Mouse (Mus musculus): ENCODE measurements around the gene Gm20388. TPM values are rescaled to one million over a fixed set of nuclear protein-coding genes. Genes with fewer than 3 reads are reported as not detected.

Gene Gm20388
- total RNA-seq, 1 experiment = 27.0 TPM

DNA sequence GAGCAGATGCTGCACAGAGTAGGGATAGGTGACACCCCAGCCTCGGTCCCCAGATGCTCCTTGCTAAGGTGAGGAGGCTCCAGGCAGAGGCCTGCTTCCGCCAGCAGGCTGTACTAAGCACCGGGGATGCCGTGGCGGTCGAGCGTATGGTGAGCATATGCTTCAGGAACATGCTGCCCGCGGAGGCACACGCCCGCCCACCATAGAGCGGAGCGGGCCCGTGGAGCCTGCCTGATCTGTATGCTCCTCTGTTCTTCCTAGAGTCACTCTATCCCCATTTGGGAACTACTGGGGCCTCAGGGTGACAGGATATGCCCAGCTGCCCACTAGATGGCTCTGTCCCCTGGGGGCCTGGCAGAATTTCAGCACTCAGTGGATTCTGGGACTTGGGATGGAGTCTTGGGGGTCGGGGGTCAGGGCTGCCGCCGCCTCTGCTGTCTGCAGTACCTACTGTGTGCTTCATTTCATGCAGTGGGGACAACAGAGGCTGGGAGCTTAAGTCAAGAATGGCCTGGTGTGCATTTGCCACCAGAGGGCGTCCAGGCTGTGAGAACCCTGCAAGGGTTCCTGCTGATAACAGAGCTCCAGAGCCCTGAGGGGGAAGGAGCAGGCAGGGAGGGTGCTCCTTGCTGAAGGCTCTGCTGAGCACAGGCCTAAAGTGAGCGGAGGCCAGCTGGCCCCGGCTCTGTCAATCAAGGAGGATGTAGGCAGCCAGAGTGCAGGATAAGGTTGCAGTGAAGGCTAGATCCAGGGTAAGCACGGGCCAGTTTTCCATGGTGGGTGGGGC is 377.7 kb downstream of the Gm20388 start:
- no peak overlapping the region for H3K27ac ChIP-seq (ENCODE audit: insufficient read depth, low read depth, low read length, poor library complexity, severe bottlenecking)
- in situ Hi-C loops (cut with MboI; ENCODE audit: low sequenced_read_pairs in 2 of 2, unreplicated experiment in 2 of 2) = no loop called here
- DNase-seq (ENCODE audit: low read depth, low spot score) = peak; percentile 86
- H3K4me3 ChIP-seq (ENCODE audit: insufficient read depth in 1 of 2, low read depth in 1 of 2, low read length in 2 of 2, poor library complexity in 1 of 2, severe bottlenecking in 1 of 2) = peak overlapping the region in 1 of 2 experiments; percentile 56; a peak in 2 of 4 replicates
- H3K4me1 ChIP-seq (ENCODE audit: control insufficient read depth in 2 of 2, insufficient read depth in 2 of 2, low read length in 2 of 2, poor library complexity in 1 of 2) = peaks cover 0 to 19% of the 10 kb centered on the region in 2 experiments; a peak in 1 of 4 replicates
- no peaks in the 10 kb centered on the region for H3K36me3 ChIP-seq (ENCODE audit: control insufficient read depth, insufficient read depth, low read length, poor library complexity, severe bottlenecking)
- H3K9ac ChIP-seq (ENCODE audit: insufficient read depth, low read depth, low read length, poor library complexity, severe bottlenecking) = peak overlapping the region; percentile 24
- TF ChIP-seq ZNF384 (IDR thresholded peaks at IDR 0.05; ENCODE audit: low read depth, low read length) = no peak
- no peak for TF ChIP-seq ZC3H11A (IDR thresholded peaks at IDR 0.05; ENCODE audit: borderline replicate concordance, low read depth, low read length)
- TF ChIP-seq CHD2 (IDR thresholded peaks at IDR 0.05; ENCODE audit: low read depth, low read length) = no peak
- no peak for TF ChIP-seq MAFK (IDR thresholded peaks at IDR 0.05; ENCODE audit: insufficient read depth, low read depth, low read length)
- no peak for TF ChIP-seq HCFC1 (IDR thresholded peaks at IDR 0.05; ENCODE audit: borderline replicate concordance, insufficient read depth, low read length)
- no peaks in the 10 kb centered on the region for H3K9me3 ChIP-seq (ENCODE audit: control insufficient read depth, insufficient read depth, low read depth, low read length)

- Histone ChIP-seq H3K4me3 (ENCODE audit: insufficient read depth in 1 of 2, low read depth in 1 of 2, low read length in 2 of 2, poor library complexity in 1 of 2, severe bottlenecking in 1 of 2) (no peak overlapping the region), H3K4me1 (ENCODE audit: control insufficient read depth in 2 of 2, insufficient read depth in 2 of 2, low read length in 2 of 2, poor library complexity in 1 of 2) (peaks cover 0 to 19% of the 10 kb centered on the region in 2 experiments; a peak in 1 of 4 replicates), H3K27ac (ENCODE audit: insufficient read depth, low read depth, low read length, poor library complexity, severe bottlenecking) (no peak overlapping the region), H3K9ac (ENCODE audit: insufficient read depth, low read depth, low read length, poor library complexity, severe bottlenecking) (no peak overlapping the region), H3K36me3 (ENCODE audit: control insufficient read depth, insufficient read depth, low read length, poor library complexity, severe bottlenecking) (no peaks in the 10 kb centered on the region), H3K9me3 (ENCODE audit: control insufficient read depth, insufficient read depth, low read depth, low read length) (no peaks in the 10 kb centered on the region)
- DNase-seq (ENCODE audit: low read depth, low spot score) = no peak
- no peak for TF ChIP-seq HCFC1 (IDR thresholded peaks at IDR 0.05; ENCODE audit: borderline replicate concordance, insufficient read depth, low read length)
- no peak for TF ChIP-seq ZNF384 (IDR thresholded peaks at IDR 0.05; ENCODE audit: low read depth, low read length)
- TF ChIP-seq MAFK (IDR thresholded peaks at IDR 0.05; ENCODE audit: insufficient read depth, low read depth, low read length) = no peak
- in situ Hi-C loops (cut with MboI; ENCODE audit: low sequenced_read_pairs in 2 of 2, unreplicated experiment in 2 of 2) = no loop called here
These were observed 378.6 kb downstream of the Gm20388 start for GRCm38 (mm10) chr8:120289191-120289590.

DNA sequence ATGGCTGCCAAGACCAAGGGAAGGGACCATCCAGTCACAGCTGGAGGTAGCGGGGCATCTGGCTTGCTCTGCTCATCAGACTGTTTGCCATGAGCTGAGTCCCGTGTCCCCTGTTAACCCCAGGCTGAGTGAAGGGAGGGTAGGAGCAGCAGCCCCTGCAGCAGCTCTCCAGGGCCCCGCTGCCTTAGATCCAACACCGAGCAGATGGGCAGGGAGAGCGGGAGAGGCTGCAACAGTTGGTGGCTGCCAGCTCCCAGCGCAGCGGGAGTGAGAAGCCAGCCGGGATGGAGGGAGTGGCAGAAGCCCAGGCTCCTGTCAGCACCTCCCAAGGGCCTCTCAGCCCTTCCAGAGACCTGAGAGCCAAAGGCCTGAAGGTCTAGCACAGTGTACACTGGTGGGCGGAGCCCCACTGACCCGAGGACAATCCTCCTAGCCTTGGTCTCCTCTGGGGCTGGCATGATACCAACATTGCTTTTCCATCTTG is 379.1 kb downstream of the Gm20388 start:
- no peak for DNase-seq (ENCODE audit: low read depth, low spot score)
- Histone ChIP-seq H3K27ac (ENCODE audit: insufficient read depth, low read depth, low read length, poor library complexity, severe bottlenecking) (no peak overlapping the region), H3K9me3 (ENCODE audit: control insufficient read depth, insufficient read depth, low read depth, low read length) (no peaks in the 10 kb centered on the region), H3K9ac (ENCODE audit: insufficient read depth, low read depth, low read length, poor library complexity, severe bottlenecking) (no peak overlapping the region), H3K36me3 (ENCODE audit: control insufficient read depth, insufficient read depth, low read length, poor library complexity, severe bottlenecking) (no peaks in the 10 kb centered on the region), H3K4me3 (ENCODE audit: insufficient read depth in 1 of 2, low read depth in 1 of 2, low read length in 2 of 2, poor library complexity in 1 of 2, severe bottlenecking in 1 of 2) (no peak overlapping the region), H3K4me1 (ENCODE audit: control insufficient read depth in 2 of 2, insufficient read depth in 2 of 2, low read length in 2 of 2, poor library complexity in 1 of 2) (peaks cover 0 to 19% of the 10 kb centered on the region in 2 experiments; a peak in 1 of 4 replicates)
- TF ChIP-seq ZNF384 (IDR thresholded peaks at IDR 0.05; ENCODE audit: low read depth, low read length) = no peak
- TF ChIP-seq CHD2 (IDR thresholded peaks at IDR 0.05; ENCODE audit: low read depth, low read length) = no peak
- no peak for TF ChIP-seq MAFK (IDR thresholded peaks at IDR 0.05; ENCODE audit: insufficient read depth, low read depth, low read length)
- no peak for TF ChIP-seq HCFC1 (IDR thresholded peaks at IDR 0.05; ENCODE audit: borderline replicate concordance, insufficient read depth, low read length)
- TF ChIP-seq ZC3H11A (IDR thresholded peaks at IDR 0.05; ENCODE audit: borderline replicate concordance, low read depth, low read length) = no peak
- in situ Hi-C loops (cut with MboI; ENCODE audit: low sequenced_read_pairs in 2 of 2, unreplicated experiment in 2 of 2) = no loop called here

DNA sequence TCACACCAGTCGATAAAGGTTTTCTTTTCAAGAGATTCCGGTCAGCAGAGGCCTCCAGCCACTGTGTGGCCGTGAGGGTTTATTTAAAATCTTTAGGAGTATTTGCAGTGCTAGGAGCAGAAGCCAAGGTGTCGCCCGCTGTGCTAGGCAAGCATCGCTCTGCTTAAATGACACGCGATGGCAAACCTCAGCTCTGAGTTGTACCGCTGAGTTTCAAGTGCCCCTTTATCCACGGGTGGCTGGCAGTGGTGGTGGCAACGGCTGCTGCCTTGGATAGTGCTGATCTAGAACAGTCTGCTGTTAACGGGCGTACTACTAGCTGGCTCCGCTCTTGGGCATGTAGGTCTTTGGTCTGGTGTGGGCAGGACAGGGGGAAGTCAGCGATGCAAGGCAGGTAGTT is 380.0 kb downstream of the Gm20388 start:
- DNase-seq (ENCODE audit: low read depth, low spot score) = no peak
- H3K4me3 ChIP-seq (ENCODE audit: insufficient read depth in 1 of 2, low read depth in 1 of 2, low read length in 2 of 2, poor library complexity in 1 of 2, severe bottlenecking in 1 of 2) = no peak overlapping the region
- in situ Hi-C loops (cut with MboI; ENCODE audit: low sequenced_read_pairs in 2 of 2, unreplicated experiment in 2 of 2) = no loop called here
- H3K4me1 ChIP-seq (ENCODE audit: control insufficient read depth in 2 of 2, insufficient read depth in 2 of 2, low read length in 2 of 2, poor library complexity in 1 of 2) = peaks cover 0 to 21% of the 10 kb centered on the region in 2 experiments; a peak in 1 of 4 replicates
- H3K9ac ChIP-seq (ENCODE audit: insufficient read depth, low read depth, low read length, poor library complexity, severe bottlenecking) = no peak overlapping the region
- H3K36me3 ChIP-seq (ENCODE audit: control insufficient read depth, insufficient read depth, low read length, poor library complexity, severe bottlenecking) = no peaks in the 10 kb centered on the region
- no peak overlapping the region for H3K27ac ChIP-seq (ENCODE audit: insufficient read depth, low read depth, low read length, poor library complexity, severe bottlenecking)
- TF ChIP-seq HCFC1 (IDR thresholded peaks at IDR 0.05; ENCODE audit: borderline replicate concordance, insufficient read depth, low read length) = no peak
- TF ChIP-seq ZC3H11A (IDR thresholded peaks at IDR 0.05; ENCODE audit: borderline replicate concordance, low read depth, low read length) = no peak
- no peak for TF ChIP-seq CHD2 (IDR thresholded peaks at IDR 0.05; ENCODE audit: low read depth, low read length)
- no peak for TF ChIP-seq MAFK (IDR thresholded peaks at IDR 0.05; ENCODE audit: insufficient read depth, low read depth, low read length)
- no peak for TF ChIP-seq ZNF384 (IDR thresholded peaks at IDR 0.05; ENCODE audit: low read depth, low read length)
- H3K9me3 ChIP-seq (ENCODE audit: control insufficient read depth, insufficient read depth, low read depth, low read length) = no peaks in the 10 kb centered on the region
